Mouse (Mus musculus) cortical plate, adult 2 months (tissue): ENCODE measurements at regions not wholly inside any gene's neighbourhood (a gene's known extent, or its start where the extent isn't known, plus 50 kb on each side); places are given as distances from the start of the nearest gene placed in this dataset.
"Not testable (repeated sequence)": the region's sequence is repeated elsewhere in the genome, so short reads cannot be mapped to it uniquely, and the experiment has no call there.

Experiments used
- H3K27ac ChIP-seq: fragments of 200-500 bp; 2 replicates; pipeline ENCODE4 v1.5.1; 2012; ENCODE audit warnings: low read length, control low read depth, inconsistent platforms; ENCODE audit not compliant: insufficient read depth
- H3K4me1 ChIP-seq: fragments of 200-500 bp; 2 replicates; pipeline ENCODE4 v1.6.1; 2011; ENCODE audit warnings: low read length; ENCODE audit not compliant: control insufficient read depth, insufficient read depth
- H3K4me3 ChIP-seq: fragments of 200-500 bp; 2 replicates; pipeline ENCODE4 v1.5.1; 2011; ENCODE audit warnings: mild to moderate bottlenecking, low read length, control low read depth; ENCODE audit not compliant: insufficient read depth
- CTCF ChIP-seq: fragments of 200-500 bp; IDR thresholded peaks from 2 replicates; pipeline ENCODE4 v1.5.1; 2011; ENCODE audit warnings: mild to moderate bottlenecking, control low read depth, low read length; ENCODE audit not compliant: insufficient read depth; ENCODE audit errors: extremely low read depth
- POLR2A ChIP-seq: fragments of 200-500 bp; IDR thresholded peaks from 2 replicates; pipeline ENCODE4 v1.6.1; 2011; ENCODE audit warnings: mild to moderate bottlenecking, low read length, control low read depth; ENCODE audit not compliant: insufficient read depth; ENCODE audit errors: extremely low read depth

- H3K4me1 ChIP-seq: no peaks in the 10 kb centered on the region
- H3K4me3 ChIP-seq: no peak overlapping the region
- no peak overlapping the region for H3K27ac ChIP-seq
- TF ChIP-seq POLR2A (no peak), CTCF (no peak)
These were observed 440.0 kb upstream of the Sphkap start for GRCm38 (mm10) chr1:83847992-83848391.

DNA sequence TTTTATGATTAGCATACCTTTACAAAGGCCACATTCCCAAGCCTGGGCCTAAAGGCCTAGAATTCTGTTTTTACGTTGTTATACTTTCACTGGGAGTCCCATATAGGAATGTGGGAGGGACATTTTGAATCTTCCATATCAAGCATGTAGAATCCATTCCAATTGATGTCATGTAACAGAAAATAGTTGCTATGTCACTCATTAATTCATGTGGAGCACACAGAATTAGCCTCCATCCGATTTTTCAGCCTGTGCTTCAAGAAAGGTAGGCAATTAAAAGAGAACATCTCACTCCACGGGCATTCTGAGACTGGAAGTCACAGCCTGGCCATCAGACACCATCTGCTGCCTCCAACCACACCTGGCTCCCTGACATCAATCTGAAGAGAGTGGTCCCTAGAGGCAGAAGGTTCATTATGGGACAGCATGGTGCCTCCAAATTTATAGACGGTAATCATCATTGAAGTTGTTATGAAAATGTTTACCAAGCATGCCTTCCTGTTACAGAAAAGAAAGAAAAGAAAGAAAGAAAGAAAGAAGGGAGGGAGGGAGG lies 436.9 kb upstream of the Sphkap start:
- no peaks in the 10 kb centered on the region for H3K4me1 ChIP-seq
- TF ChIP-seq CTCF: no peak
- no peak for TF ChIP-seq POLR2A
- H3K4me3 ChIP-seq: no peak overlapping the region
- no peak overlapping the region for H3K27ac ChIP-seq

DNA sequence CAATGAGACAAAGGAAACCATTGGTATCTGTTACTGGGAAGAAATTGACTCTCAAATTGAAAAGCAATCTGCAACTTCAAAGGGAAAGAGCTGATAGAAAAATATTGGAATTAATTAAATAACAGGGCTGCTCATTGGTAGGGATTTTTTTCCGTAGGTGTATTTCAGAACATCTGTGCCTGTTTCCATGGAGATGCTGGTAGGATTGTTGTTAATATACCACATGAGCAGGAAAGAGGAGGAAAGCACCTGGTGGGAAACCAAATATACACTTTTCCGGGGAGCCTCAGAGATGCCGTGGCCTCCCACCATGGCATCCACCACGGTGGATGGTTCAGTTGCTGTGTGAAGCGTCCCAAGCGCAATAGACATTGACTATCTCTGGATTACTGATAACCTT lies 428.0 kb upstream of the Sphkap start:
- TF ChIP-seq CTCF (no peak), POLR2A (no peak)
- Histone ChIP-seq H3K4me3 (no peak overlapping the region), H3K27ac (no peak overlapping the region), H3K4me1 (0 out of 2 replicates have a peak, but pooled peaks cover 1% of the 10 kb centered on the region)

DNA sequence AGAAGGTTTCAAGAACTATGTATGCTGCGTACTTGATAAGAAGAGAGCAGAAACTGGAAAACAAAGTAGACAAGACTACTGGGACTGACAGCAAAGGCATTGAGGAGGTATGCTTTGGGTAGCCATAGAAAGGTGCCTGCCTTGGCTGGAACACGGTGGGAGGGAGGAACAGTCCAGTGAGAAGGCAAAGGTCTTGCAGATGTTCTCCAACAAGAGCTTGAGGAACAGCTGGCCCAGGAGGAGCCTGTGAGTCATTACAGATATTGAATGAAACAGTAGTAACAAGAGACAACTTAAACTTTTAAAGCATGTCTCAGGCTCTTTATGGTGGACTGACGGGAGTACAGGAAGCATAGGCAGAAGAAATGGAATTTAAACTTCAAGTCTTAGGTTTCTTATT lies 424.9 kb upstream of the Sphkap start:
- Histone ChIP-seq H3K4me3 (no peak overlapping the region), H3K4me1 (peaks cover 1% of the 10 kb centered on the region; the same call in 1 of the 2 replicates), H3K27ac (no peak overlapping the region)
- TF ChIP-seq CTCF: no peak
- no peak for TF ChIP-seq POLR2A

DNA sequence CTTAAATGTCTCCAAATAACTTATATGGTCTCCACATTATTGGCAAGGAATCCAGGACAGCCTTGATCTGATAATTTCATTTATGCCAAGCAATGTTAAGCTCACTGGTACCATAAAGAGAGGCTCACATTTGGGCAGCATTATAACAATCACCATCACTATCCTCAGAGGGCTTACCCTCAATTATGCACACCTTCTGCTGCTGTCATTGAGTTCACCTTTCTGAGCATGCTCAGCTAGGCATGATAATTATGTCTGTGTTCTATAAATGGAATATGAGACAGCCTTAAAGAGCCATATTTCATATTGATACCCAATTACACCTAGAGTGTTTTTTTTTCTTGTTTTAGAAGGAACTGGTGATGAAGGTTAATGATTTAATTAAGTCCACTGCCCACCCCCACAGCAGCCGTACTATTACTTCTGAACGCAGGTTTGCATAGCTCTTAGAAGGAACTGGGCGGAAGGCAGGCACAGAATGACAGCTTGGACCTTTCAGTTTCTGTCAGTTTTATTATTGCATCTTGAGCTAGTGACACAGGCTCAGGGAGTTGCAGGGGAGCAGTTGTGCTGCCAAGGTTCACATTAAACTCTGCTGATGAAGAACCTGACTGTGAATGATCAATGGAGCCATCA lies 424.0 kb upstream of the Sphkap start:
- H3K27ac ChIP-seq: no peak overlapping the region
- peaks cover 1% of the 10 kb centered on the region; the same call in 1 of the 2 replicates for H3K4me1 ChIP-seq
- no peak for TF ChIP-seq POLR2A
- no peak for TF ChIP-seq CTCF
- no peak overlapping the region for H3K4me3 ChIP-seq

- Histone ChIP-seq H3K4me1 (peaks cover 1% of the 10 kb centered on the region; the same call in 1 of the 2 replicates), H3K27ac (no peak overlapping the region), H3K4me3 (no peak overlapping the region)
- no peak for TF ChIP-seq CTCF
- TF ChIP-seq POLR2A: no peak
These were observed 422.1 kb upstream of the Sphkap start for GRCm38 (mm10) chr1:83830025-83830645.

DNA sequence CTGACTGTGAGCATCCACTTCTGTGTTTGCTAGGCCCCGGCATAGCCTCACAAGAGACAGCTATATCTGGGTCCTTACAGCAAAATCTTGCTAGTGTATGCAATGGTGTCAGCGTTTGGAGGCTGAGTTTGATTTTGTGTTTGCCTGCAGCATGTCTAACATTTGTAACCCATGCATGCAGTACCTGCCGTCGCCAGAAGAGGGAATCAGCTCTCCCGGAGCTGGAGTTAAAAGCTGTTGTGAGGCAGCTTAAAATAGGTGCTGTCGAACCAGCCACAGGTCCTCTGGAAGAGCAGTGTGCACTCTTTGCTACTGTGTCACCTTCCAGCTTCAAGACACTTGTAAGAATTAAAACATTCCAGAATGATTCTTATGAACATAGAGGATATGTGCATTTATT lies 403.2 kb upstream of the Sphkap start:
- TF ChIP-seq CTCF: peak; percentile 13; the same call in 1 of the 2 replicates
- not testable (repeated sequence) for H3K4me3 ChIP-seq, H3K4me1 ChIP-seq, H3K27ac ChIP-seq

- Histone ChIP-seq H3K4me3 (no peak overlapping the region), H3K27ac (no peak overlapping the region), H3K4me1 (no peaks in the 10 kb centered on the region)
- TF ChIP-seq CTCF: no peak
- TF ChIP-seq POLR2A: no peak
These were observed 400.4 kb upstream of the Sphkap start for GRCm38 (mm10) chr1:83808432-83808831.

DNA sequence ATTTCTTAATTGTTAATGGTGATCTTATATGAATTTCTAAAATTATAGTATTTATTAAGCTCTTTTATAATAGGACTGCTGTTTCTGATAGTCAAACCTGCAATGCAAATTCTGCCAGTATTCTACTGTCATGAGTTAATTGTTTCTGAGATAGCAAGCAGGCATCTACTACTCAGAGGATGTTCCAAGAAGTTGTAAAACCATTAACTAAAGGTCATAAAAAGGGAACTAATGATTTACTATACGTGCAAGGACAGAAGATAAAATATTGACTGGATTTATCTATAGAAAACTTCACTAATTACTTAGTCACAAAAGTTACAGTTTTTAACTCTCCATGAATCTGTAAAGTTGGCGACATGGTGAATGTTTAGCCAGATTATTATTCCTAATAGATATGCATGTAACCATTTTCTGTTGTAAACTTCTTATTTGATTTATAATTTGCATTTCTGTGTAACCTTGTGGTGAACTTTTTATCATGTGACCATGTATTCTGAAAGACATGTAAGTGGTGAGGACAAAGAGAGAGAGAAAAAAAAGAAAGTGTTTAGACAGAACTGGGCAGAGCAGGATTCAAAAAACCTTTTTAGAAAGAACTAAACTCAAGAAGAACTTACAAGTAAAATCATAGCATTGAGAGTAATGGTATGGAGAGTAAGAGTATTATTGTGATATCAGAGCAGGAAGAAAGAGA lies 395.5 kb upstream of the Sphkap start:
- TF ChIP-seq POLR2A: no peak
- no peak for TF ChIP-seq CTCF
- Histone ChIP-seq H3K4me1 (no peaks in the 10 kb centered on the region), H3K4me3 (no peak overlapping the region), H3K27ac (no peak overlapping the region)
